Mouse (Mus musculus) forebrain, embryonic 10.5 days (tissue): ENCODE measurements at regions not wholly inside any gene's neighbourhood (a gene's known extent, or its start where the extent isn't known, plus 50 kb on each side); places are given as distances from the start of the nearest gene placed in this dataset.
"Not testable (repeated sequence)": the region's sequence is repeated elsewhere in the genome, so short reads cannot be mapped to it uniquely, and the experiment has no call there.

Experiments
- DNase-seq: peaks from one replicate; pipeline ENCODE4 v3.0.0-alpha.2; 2017; ENCODE audit warnings: low spot score; ENCODE audit errors: extremely low spot score
- H3K27ac ChIP-seq: fragments of 300-500 bp; sonication (generic); 2 replicates; pipeline ENCODE4 v1.5.1; 2016; ENCODE audit warnings: mild to moderate bottlenecking
- H3K27me3 ChIP-seq: fragments of 300-500 bp; sonication (generic); 2 replicates; pipeline ENCODE4 v1.6.1; 2016; ENCODE audit warnings: mild to moderate bottlenecking; ENCODE audit not compliant: poor library complexity, severe bottlenecking
- H3K36me3 ChIP-seq: fragments of 300-500 bp; sonication (generic); replicated peaks from 2 replicates; pipeline ENCODE4 v1.6.1; 2016; ENCODE audit warnings: mild to moderate bottlenecking, moderate library complexity
- H3K4me1 ChIP-seq: fragments of 300-500 bp; sonication (generic); 2 replicates; pipeline ENCODE4 v1.6.1; 2016
- H3K4me3 ChIP-seq: fragments of 300-500 bp; sonication (generic); 2 replicates; pipeline ENCODE4 v1.5.1; 2016; ENCODE audit warnings: mild to moderate bottlenecking, moderate library complexity
- H3K9me3 ChIP-seq: fragments of 300-500 bp; sonication (generic); 2 replicates; pipeline ENCODE4 v1.6.1; 2016; ENCODE audit warnings: mild to moderate bottlenecking, moderate library complexity
- WGBS: fragments of 180-500 bp; shearing (Covaris S2); methylation state at CpG from one replicate; pipeline ENCODE4 v1.1.7; 2016; 5-methylcytosine and 5-hydroxymethylcytosine counted together

DNA sequence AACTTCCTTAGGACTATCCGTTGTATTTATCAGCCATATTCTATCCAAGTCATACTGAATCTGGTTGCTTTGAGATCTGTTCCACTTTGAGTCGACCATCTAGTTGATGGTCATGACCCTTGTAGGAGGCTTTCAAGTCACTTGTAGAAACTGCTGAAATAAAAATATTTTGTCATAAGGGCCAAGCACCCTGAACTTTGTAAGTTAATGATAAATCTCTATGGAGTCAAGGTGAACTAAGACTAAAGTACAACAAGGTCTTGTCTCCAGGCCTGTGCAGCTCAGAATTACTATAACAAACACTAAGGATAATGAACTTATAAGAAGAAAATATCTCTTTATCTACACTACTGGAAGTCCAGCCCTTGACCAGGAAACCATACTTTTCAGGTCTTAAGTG, 193.8 kb upstream of the Plxna2 start:
- H3K36me3 ChIP-seq, result no peaks in the 10 kb centered on the region
- peaks cover 17% of the 10 kb centered on the region for H3K4me1 ChIP-seq
- no peak overlapping the region for H3K4me3 ChIP-seq
- WGBS, result 96% methylated on average over 2 of the region's 2 CpGs
- DNase-seq, result no peak
- H3K9me3 ChIP-seq, result no peaks in the 10 kb centered on the region
- no peaks in the 10 kb centered on the region for H3K27me3 ChIP-seq
- no peak overlapping the region for H3K27ac ChIP-seq

- Histone ChIP-seq H3K36me3 (no peaks in the 10 kb centered on the region), H3K27me3 (no peaks in the 10 kb centered on the region), H3K4me3 (no peak overlapping the region), H3K9me3 (no peaks in the 10 kb centered on the region), H3K27ac (no peak overlapping the region), H3K4me1 (no peaks in the 10 kb centered on the region)
- DNase-seq, result no peak
- 85% methylated on average over 5 of the region's 5 CpGs for WGBS
These were observed 205.8 kb upstream of the Plxna2 start for GRCm38 (mm10) chr1:194412193-194412592.

- WGBS, result 83% methylated on average over 2 of the region's 2 CpGs
These were observed 206.2 kb upstream of the Plxna2 start for GRCm38 (mm10) chr1:194411788-194412187.

DNA sequence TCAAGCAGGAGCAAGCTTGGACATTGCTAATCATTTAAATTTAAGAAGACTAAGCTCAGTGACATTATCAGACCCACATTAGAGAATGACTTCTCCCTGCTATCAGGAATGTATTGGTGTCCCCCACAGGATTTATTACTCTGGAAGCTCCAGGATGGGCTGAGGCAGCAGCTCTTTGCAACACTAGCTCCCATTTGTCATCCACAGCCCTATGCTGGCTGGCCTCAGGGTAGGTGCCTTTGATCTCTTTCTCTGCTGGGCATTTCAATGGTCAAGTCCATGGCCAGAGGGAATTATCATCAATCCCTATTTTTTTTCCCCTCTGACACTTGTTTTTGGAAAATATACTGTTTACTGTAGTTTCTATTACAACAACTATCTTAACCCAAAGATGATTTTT, 218.7 kb upstream of the Plxna2 start:
- no peak overlapping the region for H3K4me3 ChIP-seq
- H3K27me3 ChIP-seq, result no peaks in the 10 kb centered on the region
- no peaks in the 10 kb centered on the region for H3K9me3 ChIP-seq
- H3K36me3 ChIP-seq, result no peaks in the 10 kb centered on the region
- H3K27ac ChIP-seq, result no peak overlapping the region
- H3K4me1 ChIP-seq, result peaks cover 3% of the 10 kb centered on the region
- no peak for DNase-seq

More at GRCm38 (mm10) chr1:194411788-194412187, 206.2 kb upstream of the Plxna2 start:
- Histone ChIP-seq H3K4me1 (no peaks in the 10 kb centered on the region), H3K9me3 (no peaks in the 10 kb centered on the region), H3K4me3 (no peak overlapping the region), H3K27ac (no peak overlapping the region), H3K36me3 (no peaks in the 10 kb centered on the region), H3K27me3 (no peaks in the 10 kb centered on the region)
- DNase-seq, result no peak

DNA sequence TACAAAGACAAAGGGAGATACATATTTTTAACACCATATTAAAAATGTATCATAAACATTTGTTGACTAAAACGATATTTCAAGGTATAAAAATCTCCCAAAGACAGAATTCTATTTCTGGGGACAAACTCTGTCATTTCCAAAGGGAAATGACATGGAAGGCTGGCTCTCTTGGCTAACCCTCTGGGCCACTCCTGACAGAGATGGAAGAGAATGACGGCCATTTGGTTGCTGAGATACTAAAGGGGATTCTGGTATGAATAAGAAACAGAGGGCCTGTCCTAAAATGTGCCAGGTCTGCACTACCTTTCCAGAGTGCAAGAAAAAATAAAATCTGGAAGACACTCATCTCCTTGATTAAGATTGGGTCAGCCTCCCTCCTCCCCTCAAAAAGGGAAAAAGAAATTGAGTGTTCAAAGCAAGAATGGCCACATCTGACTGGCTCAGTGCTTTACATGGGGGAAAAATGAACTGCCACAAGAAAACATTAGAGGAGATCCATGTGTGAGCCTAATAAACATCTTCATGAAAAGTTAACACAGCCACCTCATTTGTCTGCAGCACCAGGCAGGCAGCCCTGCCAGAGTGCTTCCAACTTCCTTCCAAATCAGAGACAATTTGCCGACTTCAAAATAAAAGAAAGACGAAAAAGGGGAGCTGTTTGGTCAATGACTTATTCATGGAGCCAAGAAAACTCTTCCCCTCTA, 221.1 kb upstream of the Plxna2 start:
- no peaks in the 10 kb centered on the region for H3K27me3 ChIP-seq
- H3K4me3 ChIP-seq, result no peak overlapping the region
- peaks cover 6% of the 10 kb centered on the region for H3K4me1 ChIP-seq
- H3K36me3 ChIP-seq, result no peaks in the 10 kb centered on the region
- no peak for DNase-seq
- no peaks in the 10 kb centered on the region for H3K9me3 ChIP-seq
- H3K27ac ChIP-seq, result no peak overlapping the region
- WGBS, result 88% methylated on average over 4 of the region's 4 CpGs

GRCm38 (mm10) chr1:194393720-194394119, 224.3 kb upstream of the Plxna2 start:
- no peaks in the 10 kb centered on the region for H3K9me3 ChIP-seq
- no peak for DNase-seq
- H3K36me3 ChIP-seq, result no peaks in the 10 kb centered on the region
- no peak overlapping the region for H3K27ac ChIP-seq
- no peak overlapping the region for H3K4me3 ChIP-seq
- H3K4me1 ChIP-seq, result peaks cover 6% of the 10 kb centered on the region
- no peaks in the 10 kb centered on the region for H3K27me3 ChIP-seq
- 49% methylated on average over 3 of the region's 3 CpGs for WGBS

GRCm38 (mm10) chr1:194390202-194390601, 227.8 kb upstream of the Plxna2 start:
- Histone ChIP-seq H3K4me3 (no peak overlapping the region), H3K4me1 (peaks cover 6% of the 10 kb centered on the region), H3K9me3 (no peaks in the 10 kb centered on the region), H3K36me3 (no peaks in the 10 kb centered on the region), H3K27me3 (no peaks in the 10 kb centered on the region), H3K27ac (no peak overlapping the region)
- DNase-seq, result no peak
- WGBS, result 92% methylated on average over 2 of the region's 2 CpGs

DNA sequence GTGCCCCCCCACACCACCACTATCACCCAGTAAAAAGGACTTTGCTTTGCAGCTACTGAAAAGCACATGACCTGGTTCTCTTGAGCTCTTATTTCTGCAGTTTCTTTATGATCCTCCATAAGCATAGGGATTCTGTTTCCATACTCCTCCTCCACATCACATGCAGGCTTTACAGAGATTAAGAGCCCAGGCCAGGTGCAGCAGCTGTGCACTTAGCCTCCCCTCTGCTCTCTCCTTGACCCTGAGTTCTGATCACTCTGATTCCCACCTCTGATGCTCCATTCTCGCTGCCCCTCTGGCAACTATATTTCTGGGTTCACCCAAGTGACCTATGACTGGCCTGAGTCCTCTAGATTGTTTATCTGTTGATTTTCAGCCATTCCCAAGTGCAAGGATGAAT, 239.9 kb upstream of the Plxna2 start:
- Histone ChIP-seq H3K36me3 (no peaks in the 10 kb centered on the region), H3K4me3 (no peak overlapping the region), H3K4me1 (peaks cover 2% of the 10 kb centered on the region; the same call in 1 of the 2 replicates), H3K27me3 (no peaks in the 10 kb centered on the region), H3K27ac (no peak overlapping the region), H3K9me3 (no peaks in the 10 kb centered on the region)
- DNase-seq, result no peak
- 59% methylated on average over 1 of the region's 1 CpGs for WGBS

- not testable (repeated sequence) for H3K4me1 ChIP-seq, H3K4me3 ChIP-seq, H3K27me3 ChIP-seq, H3K27ac ChIP-seq, H3K36me3 ChIP-seq, H3K9me3 ChIP-seq, DNase-seq
- 84% methylated on average over 4 of the region's 4 CpGs for WGBS
These were observed 244.5 kb upstream of the Plxna2 start for GRCm38 (mm10) chr1:194373511-194373910.

GRCm38 (mm10) chr1:194363917-194364316, 254.1 kb upstream of the Plxna2 start:
- Histone ChIP-seq H3K9me3 (no peaks in the 10 kb centered on the region), H3K4me3 (no peak overlapping the region), H3K27ac (no peak overlapping the region), H3K36me3 (no peaks in the 10 kb centered on the region), H3K4me1 (peaks cover 25% of the 10 kb centered on the region), H3K27me3 (no peaks in the 10 kb centered on the region)
- 89% methylated on average over 5 of the region's 5 CpGs for WGBS
- DNase-seq, result no peak

- Histone ChIP-seq H3K9me3 (no peaks in the 10 kb centered on the region), H3K4me3 (no peak overlapping the region), H3K36me3 (no peaks in the 10 kb centered on the region), H3K27me3 (no peaks in the 10 kb centered on the region), H3K27ac (no peak overlapping the region), H3K4me1 (peaks cover 25% of the 10 kb centered on the region)
- no peak for DNase-seq
- 35% methylated on average over 1 of the region's 1 CpGs for WGBS
These were observed 254.8 kb upstream of the Plxna2 start for GRCm38 (mm10) chr1:194363129-194363768.

DNA sequence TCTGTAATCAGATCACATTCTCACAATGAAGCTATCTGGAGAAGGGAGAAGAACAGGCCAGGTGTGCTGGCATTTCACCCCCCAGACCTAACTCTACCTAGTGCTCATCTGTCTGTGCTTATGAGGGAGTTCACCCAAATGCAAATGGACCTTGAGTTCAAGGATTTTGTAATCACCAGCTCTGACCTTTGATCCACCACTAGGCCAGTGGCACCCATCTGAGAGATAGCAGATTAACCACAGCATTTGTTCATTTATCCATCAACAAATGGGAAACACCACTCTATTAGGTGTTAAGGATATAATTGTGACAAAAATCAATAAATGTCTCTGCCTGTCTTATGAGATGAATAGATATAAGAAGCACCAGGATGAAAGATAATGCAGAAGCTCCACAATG, 255.7 kb upstream of the Plxna2 start:
- no peak overlapping the region for H3K27ac ChIP-seq
- no peaks in the 10 kb centered on the region for H3K9me3 ChIP-seq
- no peaks in the 10 kb centered on the region for H3K27me3 ChIP-seq
- peaks cover 25% of the 10 kb centered on the region for H3K4me1 ChIP-seq
- no peak for DNase-seq
- no peak overlapping the region for H3K4me3 ChIP-seq
- no peaks in the 10 kb centered on the region for H3K36me3 ChIP-seq

GRCm38 (mm10) chr1:194361316-194361715, 256.7 kb upstream of the Plxna2 start:
- no peak for DNase-seq
- H3K4me3 ChIP-seq, result no peak overlapping the region
- H3K4me1 ChIP-seq, result peaks cover 25% of the 10 kb centered on the region
- no peaks in the 10 kb centered on the region for H3K27me3 ChIP-seq
- H3K9me3 ChIP-seq, result no peaks in the 10 kb centered on the region
- WGBS, result 26% methylated on average over 1 of the region's 1 CpGs
- no peaks in the 10 kb centered on the region for H3K36me3 ChIP-seq
- H3K27ac ChIP-seq, result no peak overlapping the region
